Mouse (Mus musculus) spleen, adult 2 months (tissue): ENCODE data around the gene Pcif1. TPM values are rescaled to one million over a fixed set of nuclear protein-coding genes. Genes with fewer than 3 reads are reported as not detected.

Source experiments
- DNase-seq, 2 experiments: peaks; one replicate each; pipeline versions ENCODE4 v3.0.0 to v3.0.0-alpha.2; 2012 to 2021; ENCODE audit warnings: low spot score in 2 of 2, low read depth in 1 of 2
- H3K27ac ChIP-seq: fragments of 200-500 bp; 2 replicates; pipeline ENCODE4 v1.5.1; 2012; ENCODE audit warnings: low read length, inconsistent platforms; ENCODE audit not compliant: insufficient read depth
- H3K27me3 ChIP-seq: fragments of 200-500 bp; 2 replicates; pipeline ENCODE4 v1.6.1; 2012; ENCODE audit warnings: mild to moderate bottlenecking, moderate library complexity, low read length, inconsistent platforms; ENCODE audit not compliant: control insufficient read depth, insufficient read depth
- H3K36me3 ChIP-seq: fragments of 200-500 bp; 2 replicates; pipeline ENCODE4 v1.6.1; 2012; ENCODE audit warnings: mild to moderate bottlenecking, low read length, inconsistent platforms; ENCODE audit not compliant: control insufficient read depth, insufficient read depth
- H3K4me1 ChIP-seq: fragments of 200-500 bp; 2 replicates; pipeline ENCODE4 v1.6.1; 2011; ENCODE audit warnings: inconsistent platforms; ENCODE audit not compliant: control insufficient read depth, insufficient read depth, insufficient read length
- H3K4me3 ChIP-seq: fragments of 200-500 bp; 2 replicates; pipeline ENCODE4 v1.5.1; 2011; ENCODE audit warnings: mild to moderate bottlenecking, inconsistent platforms; ENCODE audit not compliant: insufficient read depth, insufficient read length; ENCODE audit errors: extremely low read depth
- CTCF ChIP-seq: fragments of 200-500 bp; IDR thresholded peaks from 2 replicates; pipeline ENCODE4 v1.5.1; 2011; ENCODE audit warnings: mild to moderate bottlenecking, inconsistent platforms; ENCODE audit not compliant: insufficient read depth, insufficient read length, insufficient replicate concordance; ENCODE audit errors: extremely low read depth
- POLR2A ChIP-seq: fragments of 200-500 bp; IDR thresholded peaks from 2 replicates; pipeline ENCODE4 v1.6.1; 2011; ENCODE audit warnings: low read depth, low read length, inconsistent platforms
- WGBS: fragments of 180-500 bp; shearing (Covaris S2); methylation state at CpG from one replicate; pipeline ENCODE4 v1.1.7; 2018; 5-methylcytosine and 5-hydroxymethylcytosine counted together
- polyA plus RNA-seq: library from polyadenylated mRNA; depleted of rRNA; stranded (reverse); fragments of >200 nt; gene quantifications from 2 replicates; pipeline ENCODE4 v1.2.3, GENCODE M21; 2012

The Pcif1 gene
- polyA plus RNA-seq, 1 experiment, result 33.2 TPM

- peak; percentile 73 for TF ChIP-seq POLR2A
- no peak for TF ChIP-seq CTCF
- Histone ChIP-seq H3K27ac (peak within 1 kb of the TSS; percentile 100), H3K4me3 (peak within 1 kb of the TSS; percentile 96), H3K27me3 (no peaks in the 10 kb centered on the region), H3K4me1 (peaks cover 25% of the 10 kb centered on the region; the same call in 1 of the 2 replicates), H3K36me3 (peaks cover 19% of the 10 kb centered on the region)
- peak; percentile 89 to 90 for DNase-seq
- under 1% methylated on average over 90 of the region's 91 CpGs for WGBS
Measured at GRCm38 (mm10) chr2:164911086-164912048, 32.3 kb downstream of the Pcif1 start, which contains the start of gene Zfp335. Zfp335 (minus strand) TSS chr2:164911757.

- Histone ChIP-seq H3K27me3 (no peaks in the 10 kb centered on the region), H3K36me3 (peaks cover 14% of the 10 kb centered on the region), H3K4me1 (peaks cover 25% of the 10 kb centered on the region; the same call in 1 of the 2 replicates), H3K27ac (peak overlapping the region; percentile 100), H3K4me3 (peak overlapping the region; percentile 96)
- peak in 1 of 2 experiments; percentile 41 for DNase-seq
- 5% methylated on average over 12 of the region's 12 CpGs for WGBS
- TF ChIP-seq POLR2A, result no peak
- no peak for TF ChIP-seq CTCF
Measured at GRCm38 (mm10) chr2:164912151-164912550, 33.0 kb downstream of the Pcif1 start.

- Histone ChIP-seq H3K27me3 (no peaks in the 10 kb centered on the region), H3K4me1 (peaks cover 29% of the 10 kb centered on the region; the same call in 1 of the 2 replicates), H3K27ac (peak overlapping the region; percentile 100), H3K4me3 (no peak overlapping the region; the same call in 1 of the 2 replicates), H3K36me3 (peaks cover 8% of the 10 kb centered on the region)
- TF ChIP-seq POLR2A (no peak), CTCF (no peak)
- DNase-seq, result no peak
- 55% methylated on average over 8 of the region's 9 CpGs for WGBS
Measured at GRCm38 (mm10) chr2:164912749-164913427, 33.8 kb downstream of the Pcif1 start.

GRCm38 (mm10) chr2:164913428-164913786, 34.3 kb downstream of the Pcif1 start:
- 28% methylated on average over 2 of the region's 2 CpGs for WGBS
- peak; percentile 20; the same call in 1 of the 2 replicates for TF ChIP-seq POLR2A
- no peak for TF ChIP-seq CTCF
- peak; percentile 73 to 87 for DNase-seq
- H3K36me3 ChIP-seq, result peaks cover 5% of the 10 kb centered on the region
- H3K4me3 ChIP-seq, result no peak overlapping the region; the same call in 1 of the 2 replicates
- H3K27me3 ChIP-seq, result no peaks in the 10 kb centered on the region
- peak overlapping the region; percentile 91 for H3K27ac ChIP-seq
- H3K4me1 ChIP-seq, result peaks cover 29% of the 10 kb centered on the region; the same call in 1 of the 2 replicates

GRCm38 (mm10) chr2:164916820-164917219, 37.7 kb downstream of the Pcif1 start:
- Histone ChIP-seq H3K27me3 (no peaks in the 10 kb centered on the region), H3K4me3 (no peak overlapping the region), H3K4me1 (peaks cover 21% of the 10 kb centered on the region; the same call in 1 of the 2 replicates), H3K27ac (no peak overlapping the region), H3K36me3 (no peaks in the 10 kb centered on the region)
- 30% methylated on average over 5 of the region's 5 CpGs for WGBS
- DNase-seq, result no peak
- no peak for TF ChIP-seq POLR2A
- TF ChIP-seq CTCF, result no peak

- H3K27me3 ChIP-seq, result no peaks in the 10 kb centered on the region
- no peak overlapping the region for H3K27ac ChIP-seq
- H3K4me1 ChIP-seq, result peaks cover 18% of the 10 kb centered on the region; the same call in 1 of the 2 replicates
- WGBS, result 63% methylated on average over 10 of the region's 10 CpGs
- DNase-seq, result no peak
- TF ChIP-seq CTCF, result no peak
- no peak for TF ChIP-seq POLR2A
- H3K36me3 ChIP-seq, result no peaks in the 10 kb centered on the region
- no peak overlapping the region for H3K4me3 ChIP-seq
Measured at GRCm38 (mm10) chr2:164917371-164917770, 38.3 kb downstream of the Pcif1 start.
